Mouse (Mus musculus) stomach, embryonic 16.5 days (tissue): ENCODE results near the gene Pkn2. TPM values are rescaled to one million over a fixed set of nuclear protein-coding genes. Genes with fewer than 3 reads are reported as not detected.
A peak's percentile ranks its signal among the peaks of the same experiment; 100 is the strongest.

Experiments
- ATAC-seq: fragments of 200-750 bp; cut with Nextera tagmentation; 2 replicates; pipeline ENCODE4 v1.8.0; 2017; ENCODE audit warnings: moderate number of reproducible peaks, moderate TSS enrichment; ENCODE audit not compliant: insufficient read depth, low FRiP score
- H3K27ac ChIP-seq: fragments of 300-500 bp; sonication (generic); 2 replicates; pipeline ENCODE4 v1.5.1; 2014; ENCODE audit warnings: low read length
- H3K27me3 ChIP-seq: fragments of 300-500 bp; sonication (generic); 2 replicates; pipeline ENCODE4 v1.6.1; 2014; ENCODE audit warnings: low read length, control low read depth, mixed read lengths; ENCODE audit not compliant: control insufficient read depth, insufficient read depth
- H3K36me3 ChIP-seq: fragments of 300-500 bp; sonication (generic); 2 replicates; pipeline ENCODE4 v1.6.1; 2014; ENCODE audit warnings: low read length; ENCODE audit not compliant: control insufficient read depth, insufficient read depth
- H3K4me1 ChIP-seq: fragments of 300-500 bp; sonication (generic); 2 replicates; pipeline ENCODE4 v1.6.1; 2014; ENCODE audit warnings: low read length, control low read depth, mixed read lengths; ENCODE audit not compliant: control insufficient read depth, insufficient read depth
- H3K4me2 ChIP-seq: fragments of 300-500 bp; sonication (generic); 2 replicates; pipeline ENCODE4 v1.6.1; 2014; ENCODE audit warnings: low read depth, low read length, mixed read lengths
- H3K4me3 ChIP-seq: fragments of 300-500 bp; sonication (generic); replicated peaks from 2 replicates; pipeline ENCODE4 v1.5.1; 2014; ENCODE audit warnings: mild to moderate bottlenecking, low read length
- H3K9ac ChIP-seq: fragments of 300-500 bp; sonication (generic); 2 replicates; pipeline ENCODE4 v1.6.1; 2014; ENCODE audit warnings: low read length
- H3K9me3 ChIP-seq: fragments of 300-500 bp; sonication (generic); replicated peaks from 2 replicates; pipeline ENCODE4 v1.6.1; 2016; ENCODE audit warnings: low read length, control low read depth; ENCODE audit not compliant: control insufficient read depth
- WGBS: fragments of 180-500 bp; shearing (Covaris S2); extraction: QIAGEN DNeasy Blood & Tissue Kit; methylation state at CpG from one replicate; pipeline ENCODE4 v1.1.7; 2014; 5-methylcytosine and 5-hydroxymethylcytosine counted together
- polyA plus RNA-seq: library from polyadenylated mRNA; unstranded; fragments of >200 nt; fragmentation: Nextera tagmentation; extraction: Ambion mirVana; gene quantifications from 2 replicates; pipeline ENCODE4 v1.2.1, GENCODE M21; 2015

The Pkn2 gene
- polyA plus RNA-seq, 1 experiment from 2014 or later: 33.8 TPM

- whole genome bisulfite sequencing: 88% methylated on average over 3 of the region's 3 CpGs
- no peaks in the 10 kb centered on the region for H3K9me3 ChIP-seq
- no peak overlapping the region for H3K4me3 ChIP-seq
- H3K9ac ChIP-seq: no peak overlapping the region
- H3K27ac ChIP-seq: no peak overlapping the region
- ATAC-seq: no peak
- H3K4me2 ChIP-seq: no peak overlapping the region
- no peaks in the 10 kb centered on the region for H3K27me3 ChIP-seq
- no peaks in the 10 kb centered on the region for H3K4me1 ChIP-seq
- 0 out of 2 replicates have a peak, but pooled peaks cover 7% of the 10 kb centered on the region for H3K36me3 ChIP-seq
Measured at GRCm38 (mm10) chr3:142811582-142811981, 70.2 kb downstream of the Pkn2 start.

DNA sequence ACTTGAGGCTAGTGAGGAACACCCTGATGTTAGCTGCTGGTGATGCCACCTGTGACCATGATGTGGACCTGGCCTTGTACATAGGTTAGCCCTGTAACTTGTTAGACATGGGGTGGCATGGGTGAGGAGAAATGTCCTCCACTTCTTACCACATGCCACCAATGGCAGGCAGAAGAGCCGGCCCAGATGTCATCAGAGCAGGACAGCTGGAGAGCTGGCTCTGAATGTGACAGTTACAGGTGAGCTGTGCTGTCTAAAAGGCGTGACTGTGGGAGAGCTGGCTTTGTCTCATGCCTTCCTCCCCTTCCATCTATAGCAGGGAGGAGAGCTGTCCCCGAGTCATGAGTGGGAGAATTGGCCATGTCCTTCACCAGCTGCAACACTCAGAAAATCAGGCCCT lies 86.2 kb downstream of the Pkn2 start:
- no peaks in the 10 kb centered on the region for H3K4me1 ChIP-seq
- no peak overlapping the region for H3K9ac ChIP-seq
- H3K27me3 ChIP-seq: no peaks in the 10 kb centered on the region
- H3K4me3 ChIP-seq: no peak overlapping the region
- H3K4me2 ChIP-seq: no peak overlapping the region
- no peak for ATAC-seq
- H3K27ac ChIP-seq: no peak overlapping the region
- peaks cover 33% of the 10 kb centered on the region for H3K36me3 ChIP-seq
- WGBS: 90% methylated on average over 3 of the region's 3 CpGs
- H3K9me3 ChIP-seq: no peaks in the 10 kb centered on the region

DNA sequence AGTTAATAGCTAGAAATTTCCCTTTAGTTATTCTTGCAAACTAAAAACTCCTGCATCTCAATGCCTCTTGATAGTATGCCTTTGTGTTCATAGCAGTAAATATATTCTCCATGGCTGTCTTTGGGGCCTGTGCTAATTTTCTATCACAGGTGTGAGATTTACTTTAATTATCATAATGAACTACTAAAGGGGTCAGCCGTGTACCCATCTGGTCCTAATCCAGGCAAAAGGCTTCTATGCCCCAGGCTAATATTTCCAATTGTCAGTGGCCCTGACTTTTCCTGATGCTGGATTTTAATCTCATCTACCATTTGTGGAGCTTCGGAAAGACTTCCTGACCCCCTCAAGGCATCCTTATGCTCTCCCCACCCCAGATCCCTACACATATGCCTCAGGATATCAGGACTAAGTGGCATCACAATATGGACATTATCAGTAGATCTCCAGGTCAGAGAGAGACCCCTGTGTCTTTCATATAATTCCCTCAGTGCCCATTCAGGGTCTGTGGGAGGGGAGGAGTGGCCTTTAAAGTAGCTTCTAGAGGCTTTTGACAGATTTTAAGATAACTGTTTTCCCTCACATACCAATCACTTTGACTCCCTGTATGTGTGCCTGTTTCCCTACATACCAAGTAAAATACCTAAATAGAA lies 95.3 kb downstream of the Pkn2 start:
- no peak overlapping the region for H3K4me2 ChIP-seq
- H3K27ac ChIP-seq: no peak overlapping the region
- no peak overlapping the region for H3K4me3 ChIP-seq
- H3K4me1 ChIP-seq: no peaks in the 10 kb centered on the region
- WGBS: 74% methylated on average over 2 of the region's 2 CpGs
- H3K9me3 ChIP-seq: no peaks in the 10 kb centered on the region
- peaks cover 9% of the 10 kb centered on the region for H3K36me3 ChIP-seq
- ATAC-seq: no peak
- H3K9ac ChIP-seq: no peak overlapping the region
- H3K27me3 ChIP-seq: no peaks in the 10 kb centered on the region

- Histone ChIP-seq H3K4me1 (no peaks in the 10 kb centered on the region), H3K27me3 (no peaks in the 10 kb centered on the region), H3K4me2 (no peak overlapping the region), H3K27ac (no peak overlapping the region), H3K36me3 (peaks cover 20% of the 10 kb centered on the region), H3K4me3 (no peak overlapping the region), H3K9me3 (no peaks in the 10 kb centered on the region), H3K9ac (no peak overlapping the region)
- WGBS: 77% methylated on average over 3 of the region's 3 CpGs
- ATAC-seq: no peak
Measured at GRCm38 (mm10) chr3:142777227-142777626, 104.6 kb downstream of the Pkn2 start.

DNA sequence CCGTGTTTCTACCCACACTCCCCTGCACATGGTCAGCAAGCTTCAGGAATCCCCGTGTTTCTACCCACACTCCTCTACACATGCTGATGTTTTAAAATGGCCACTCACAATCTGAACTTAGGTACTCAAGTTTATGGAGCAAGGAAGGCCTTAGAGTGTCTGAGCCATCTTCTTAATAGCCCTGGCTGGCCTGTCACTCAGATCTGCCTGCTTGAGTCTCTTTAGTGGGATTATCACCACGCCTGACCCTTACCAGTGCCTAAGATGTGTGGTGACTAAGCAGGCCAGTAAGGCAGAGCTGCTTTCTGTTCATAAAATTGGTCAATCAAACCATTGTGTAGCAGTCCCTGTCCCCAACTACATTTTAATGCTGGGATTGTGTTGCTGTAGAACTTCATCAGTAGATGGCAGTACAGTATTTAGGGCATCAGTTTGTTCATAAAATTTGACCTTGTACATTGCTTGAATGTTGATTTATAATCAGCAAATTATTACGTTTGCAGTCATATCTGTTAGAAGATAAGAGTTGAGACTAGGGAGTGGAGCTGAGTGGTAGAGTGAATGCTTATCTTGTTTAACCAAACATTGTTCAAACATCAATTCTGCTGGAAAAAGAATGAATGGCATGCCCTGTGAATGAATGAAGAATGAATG lies 108.1 kb downstream of the Pkn2 start:
- H3K27me3 ChIP-seq: no peaks in the 10 kb centered on the region
- H3K9me3 ChIP-seq: no peaks in the 10 kb centered on the region
- H3K27ac ChIP-seq: no peak overlapping the region
- no peak overlapping the region for H3K4me2 ChIP-seq
- peak; percentile 77; the same call in 1 of the 2 replicates for ATAC-seq
- H3K9ac ChIP-seq: no peak overlapping the region
- peaks cover 10% of the 10 kb centered on the region for H3K36me3 ChIP-seq
- 58% methylated on average over 4 of the region's 4 CpGs for WGBS
- H3K4me3 ChIP-seq: no peak overlapping the region
- H3K4me1 ChIP-seq: no peaks in the 10 kb centered on the region

GRCm38 (mm10) chr3:142770518-142770917 lies 111.3 kb downstream of the Pkn2 start:
- Histone ChIP-seq H3K4me2 (no peak overlapping the region), H3K27ac (no peak overlapping the region), H3K4me1 (peaks cover 3% of the 10 kb centered on the region; the same call in 1 of the 2 replicates), H3K27me3 (no peaks in the 10 kb centered on the region), H3K4me3 (no peak overlapping the region), H3K9ac (no peak overlapping the region), H3K36me3 (peaks cover 10% of the 10 kb centered on the region), H3K9me3 (no peaks in the 10 kb centered on the region)
- 35% methylated on average over 1 of the region's 1 CpGs for WGBS
- ATAC-seq: no peak

- Histone ChIP-seq H3K27me3 (no peaks in the 10 kb centered on the region), H3K9me3 (no peaks in the 10 kb centered on the region), H3K4me3 (no peak overlapping the region), H3K4me1 (peaks cover 3% of the 10 kb centered on the region; the same call in 1 of the 2 replicates), H3K4me2 (no peak overlapping the region), H3K36me3 (peaks cover 10% of the 10 kb centered on the region), H3K9ac (no peak overlapping the region), H3K27ac (no peak overlapping the region)
- ATAC-seq: no peak
- WGBS: 96% methylated on average over 6 of the region's 6 CpGs
Measured at GRCm38 (mm10) chr3:142768498-142768897, 113.3 kb downstream of the Pkn2 start.

- Histone ChIP-seq H3K27ac (no peak overlapping the region), H3K4me3 (peak overlapping the region; percentile 73), H3K4me1 (peaks cover 3% of the 10 kb centered on the region; the same call in 1 of the 2 replicates), H3K9me3 (no peaks in the 10 kb centered on the region), H3K4me2 (peak overlapping the region; percentile 80), H3K36me3 (no peaks in the 10 kb centered on the region), H3K9ac (peak overlapping the region; percentile 98), H3K27me3 (no peaks in the 10 kb centered on the region)
- ATAC-seq: no peak
- WGBS: 7% methylated on average over 10 of the region's 10 CpGs
Measured at GRCm38 (mm10) chr3:142765778-142766165, 116.0 kb downstream of the Pkn2 start.

- Histone ChIP-seq H3K27ac (peak within 1 kb of the TSS; percentile 88), H3K36me3 (no peaks in the 10 kb centered on the region), H3K27me3 (no peaks in the 10 kb centered on the region), H3K4me1 (peaks cover 3% of the 10 kb centered on the region; the same call in 1 of the 2 replicates), H3K9ac (peak within 1 kb of the TSS; percentile 98), H3K4me3 (peak within 1 kb of the TSS; percentile 73), H3K4me2 (peak within 1 kb of the TSS; percentile 80), H3K9me3 (no peaks in the 10 kb centered on the region)
- under 1% methylated on average over 64 of the region's 64 CpGs for WGBS
- ATAC-seq: peak; percentile 100
Measured at GRCm38 (mm10) chr3:142764995-142765777, 116.6 kb downstream of the Pkn2 start, which contains the start of gene Gtf2b. Gtf2b (plus strand) TSS chr3:142765045.
